Mouse (Mus musculus) CD4-positive, CD25-positive, alpha-beta regulatory T cell (primary cell): ENCODE data around the gene Spata31. TPM values are rescaled to one million over a fixed set of nuclear protein-coding genes. Genes with fewer than 3 reads are reported as not detected.

Source experiments
- polyA plus RNA-seq: library from polyadenylated mRNA; unstranded; fragments of 100-300 nt; shearing (Covaris generic); gene quantifications from one replicate; pipeline ENCODE4 v1.2.1, GENCODE M21; 2017

Spata31 gene
- polyA plus RNA-seq, result not detected

DNA sequence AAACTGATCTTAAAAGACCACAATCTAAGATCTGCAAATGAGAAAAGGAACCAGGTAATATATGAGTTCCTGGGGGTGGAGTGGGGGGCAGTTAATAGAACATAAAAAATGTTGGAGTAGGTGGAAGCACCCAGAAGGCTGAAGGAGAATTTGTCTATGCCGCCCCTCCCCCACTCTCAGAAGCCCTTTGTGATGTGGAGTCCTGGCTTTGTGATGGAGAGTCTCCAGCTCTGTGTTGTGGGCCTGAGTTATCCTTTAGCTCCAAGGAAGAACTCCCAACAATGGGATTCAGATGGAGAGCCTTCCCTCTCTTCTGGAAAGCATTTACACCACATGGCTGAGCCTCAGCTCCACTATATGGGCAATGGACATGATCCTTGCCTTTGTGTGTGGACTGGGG is at the start of gene Spata31:
Gene Spata31, plus strand, starts transcription at position 216 of the 400 bp plus-strand sequence.

DNA sequence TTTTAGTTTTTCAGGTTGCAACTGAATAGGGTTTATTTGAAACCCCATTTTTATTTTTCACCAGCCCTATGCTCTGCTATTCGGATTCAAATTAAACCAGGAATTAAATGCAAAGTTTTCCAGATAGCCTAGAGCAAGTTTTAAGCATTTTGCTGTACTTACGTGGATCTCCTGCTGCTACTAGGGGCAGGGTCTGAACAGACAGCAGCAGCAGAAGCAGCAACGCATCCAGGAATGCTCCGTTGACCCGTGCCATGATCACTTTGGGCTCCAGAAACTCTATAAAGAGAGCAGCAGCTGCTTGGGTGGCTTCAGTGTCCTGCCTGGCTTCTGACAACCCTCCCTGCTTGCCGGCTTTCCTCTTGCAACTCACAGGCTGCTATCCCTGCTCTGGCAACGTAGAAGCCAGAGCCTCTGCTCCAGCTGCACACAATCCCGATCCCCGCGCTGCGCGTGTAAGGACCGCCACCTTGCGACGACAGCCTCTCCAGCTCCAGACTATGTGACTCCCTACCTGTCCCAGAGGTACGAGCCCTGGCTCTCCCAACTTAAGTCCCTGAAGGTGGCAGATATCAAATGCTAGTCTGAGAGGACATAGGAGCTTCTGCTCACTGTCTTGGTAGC is 13.5 kb upstream of the Spata31 start, which contains the start of gene Cntnap3:
Gene Cntnap3, minus strand, starts transcription at position 371 of the 624 bp plus-strand sequence.

Other genes starting within 250 kb of the Spata31 start
- not detected for gene Cntnap3, start 13.5 kb upstream of the Spata31 start, polyA plus RNA-seq
- gene Spata31d1c, start 115.7 kb downstream of the Spata31 start, polyA plus RNA-seq, result not detected
- not detected for gene Prss47, start 135.4 kb downstream of the Spata31 start, polyA plus RNA-seq
- gene Mfsd14b, start 195.6 kb downstream of the Spata31 start, polyA plus RNA-seq, result 58.4 TPM
- not detected for gene Olfr465-ps1, start 220.7 kb downstream of the Spata31 start, polyA plus RNA-seq
- 0.08 TPM for gene Olfr466, start 232.8 kb downstream of the Spata31 start, polyA plus RNA-seq